Comparison of ENCODE assay signal across 13 mouse cellular contexts in genomic region chr4:151752551-151752950, GRCm38 (mm10).
DNase-seq lines count a peak whose midpoint lies in the region; ATAC-seq and TF ChIP-seq lines count a peak whose summit lies in the region.
"Had no signal": no experiment of that assay in that cellular context is flagged by ENCODE, and none has a peak within 500 bp of the region (broad histone marks: within the 10 kb centered on the region; RNA-seq: fewer than 3 reads in every experiment).

No protein-coding gene starts in this region.

- H3K27ac ChIP-seq in gastrocnemius, adult 2 months: peak overlapping the region; percentile 76
- H3K27ac ChIP-seq in hindbrain, embryonic 16.5 days (ENCODE audit: low read depth, low read length): no peak overlapping the region
- no peak overlapping the region for H3K27ac ChIP-seq in left cerebral cortex, adult 2 months
- H3K27ac ChIP-seq: liver, embryonic 15.5 days had no signal

- peak; percentile 70 for DNase-seq in gastrocnemius, adult 2 months
- no peak for DNase-seq in gastrocnemius, postnatal 25 days
- peak; percentile 24 to 33 for DNase-seq in kidney, adult 8-10 months
- no peak for DNase-seq in kidney, postnatal 4 days
- DNase-seq in kidney, postnatal 25 days: peak; percentile 41 to 66
- no peak for DNase-seq in left cerebral cortex, adult 2 months (ENCODE audit: extremely low spot score in 1 of 2, low spot score in 2 of 2)
- DNase-seq: lung, postnatal 36 days; midbrain, embryonic 14.5 days; right cerebral cortex, adult 18-20 months had no signal

- H3K36me3 ChIP-seq in hindbrain, embryonic 16.5 days (ENCODE audit: control insufficient read depth, insufficient read depth, low read length): no peaks in the 10 kb centered on the region
- H3K36me3 ChIP-seq: liver, embryonic 15.5 days had no signal

- no peak for TF ChIP-seq CTCF in gastrocnemius, adult 2 months (IDR thresholded peaks at IDR 0.05)
- TF ChIP-seq CTCF in left cerebral cortex, adult 2 months (IDR thresholded peaks at IDR 0.05): no peak

- no peak for ATAC-seq in hindbrain, embryonic 16.5 days
- ATAC-seq: forebrain, embryonic 16.5 days; intestine, embryonic 16.5 days had no signal

- intact Hi-C loops in gastrocnemius, adult 2 months (cut with DNase I): loop anchor here (2.0 to 10.0 kb wide), 3 partner anchors 26 to 88 kb away; no protein-coding TSS in a partner anchor
- intact Hi-C loops in left cerebral cortex, adult 2 months (cut with DNase I): loop anchor here (10.0 kb wide), 1 partner anchor 108 kb away; no protein-coding TSS in a partner anchor

- H3K4me1 ChIP-seq in hindbrain, embryonic 16.5 days (ENCODE audit: control insufficient read depth, insufficient read depth, low read depth, low read length): peaks cover 21% of the 10 kb centered on the region
- H3K4me1 ChIP-seq: liver, embryonic 15.5 days had no signal

- peak overlapping the region; percentile 22; the same call in 1 of the 2 replicates for H3K9ac ChIP-seq in hindbrain, embryonic 16.5 days (ENCODE audit: low read depth, low read length)
- H3K9ac ChIP-seq: liver, embryonic 15.5 days had no signal

- WGBS in hindbrain, embryonic 16.5 days: 48% methylated on average over 7 of the region's 7 CpGs

- no peaks in the 10 kb centered on the region for H3K27me3 ChIP-seq in hindbrain, embryonic 16.5 days (replicated peaks; ENCODE audit: control insufficient read depth, insufficient read depth, low read length)
- H3K27me3 ChIP-seq: liver, embryonic 15.5 days had no signal

- H3K4me2 ChIP-seq in hindbrain, embryonic 16.5 days (ENCODE audit: low read length): no peak overlapping the region
- H3K4me2 ChIP-seq: liver, embryonic 15.5 days had no signal

- H3K9me3 ChIP-seq in hindbrain, embryonic 16.5 days (ENCODE audit: control insufficient read depth, low read length): no peaks in the 10 kb centered on the region
- H3K9me3 ChIP-seq: liver, embryonic 15.5 days had no signal

- H3K4me3 ChIP-seq in gastrocnemius, adult 2 months: peak overlapping the region; percentile 49
- no peak overlapping the region for H3K4me3 ChIP-seq in hindbrain, embryonic 16.5 days (ENCODE audit: low read length)
- H3K4me3 ChIP-seq in left cerebral cortex, adult 2 months: no peak overlapping the region
- H3K4me3 ChIP-seq: liver, embryonic 15.5 days had no signal

Comparison
In these comparisons a context has a peak if more than half of its experiments do, and no peak if none do; other contexts are left out.
1. DNase-seq: peak in gastrocnemius, adult 2 months (single experiment), kidney, adult 8-10 months (2 of 2) and kidney, postnatal 25 days (2 of 2); none in gastrocnemius, postnatal 25 days (single experiment), kidney, postnatal 4 days (0 of 2) and left cerebral cortex, adult 2 months (0 of 2).